Mouse (Mus musculus): ENCODE data around the gene Atp1b2. TPM values are rescaled to one million over a fixed set of nuclear protein-coding genes. Genes with fewer than 3 reads are reported as not detected.

Atp1b2 gene
- polyA plus RNA-seq, 1 experiment from 2014 or later = 22.0 TPM

DNA sequence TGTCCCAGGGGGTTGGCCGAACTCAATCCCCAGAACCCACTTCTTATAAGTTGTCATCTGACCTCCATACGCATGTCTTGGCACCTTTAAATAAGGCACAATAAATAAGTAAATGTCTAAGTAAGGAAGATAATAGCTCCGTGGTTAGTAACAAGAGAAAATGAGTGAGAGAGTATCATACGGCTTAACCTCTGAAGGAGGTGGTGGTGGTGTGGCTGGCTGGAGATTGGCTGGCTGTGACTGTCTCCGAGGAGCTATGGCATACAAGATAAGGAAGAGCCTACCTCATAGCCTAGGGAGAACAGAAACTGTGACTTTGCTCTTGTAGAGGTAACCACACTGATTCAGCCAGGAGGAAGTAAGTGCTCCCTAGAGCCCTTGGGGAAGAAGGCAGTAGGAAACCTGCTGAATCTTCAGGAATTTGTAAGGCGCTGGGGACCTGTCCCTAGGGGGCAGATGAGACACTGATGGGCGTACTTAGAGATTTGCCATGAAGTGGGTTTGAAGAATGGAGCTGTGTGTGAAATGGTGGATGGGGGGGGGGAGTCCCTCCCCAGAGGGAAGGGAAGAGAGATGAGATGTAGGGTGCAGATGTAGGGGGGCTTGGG lies 19.9 kb downstream of the Atp1b2 start:
- Histone ChIP-seq H3K27me3 (replicated peaks; ENCODE audit: control insufficient read depth, insufficient read depth, low read length) (no peaks in the 10 kb centered on the region), H3K4me2 (ENCODE audit: low read length) (no peak overlapping the region), H3K36me3 (ENCODE audit: control insufficient read depth, insufficient read depth, low read length) (peaks cover 54% of the 10 kb centered on the region), H3K4me3 (ENCODE audit: low read depth, low read length) (no peak overlapping the region), H3K4me1 (ENCODE audit: control insufficient read depth, insufficient read depth, low read length) (peaks cover 5% of the 10 kb centered on the region), H3K9ac (ENCODE audit: low read length) (no peak overlapping the region), H3K9me3 (replicated peaks; ENCODE audit: control insufficient read depth, low read length) (no peaks in the 10 kb centered on the region), H3K27ac (ENCODE audit: low read depth, low read length) (no peak overlapping the region)
- no peak for ATAC-seq
- DNase-seq (ENCODE audit: low spot score) = no peak
- WGBS = 83% methylated on average over 7 of the region's 7 CpGs

DNA sequence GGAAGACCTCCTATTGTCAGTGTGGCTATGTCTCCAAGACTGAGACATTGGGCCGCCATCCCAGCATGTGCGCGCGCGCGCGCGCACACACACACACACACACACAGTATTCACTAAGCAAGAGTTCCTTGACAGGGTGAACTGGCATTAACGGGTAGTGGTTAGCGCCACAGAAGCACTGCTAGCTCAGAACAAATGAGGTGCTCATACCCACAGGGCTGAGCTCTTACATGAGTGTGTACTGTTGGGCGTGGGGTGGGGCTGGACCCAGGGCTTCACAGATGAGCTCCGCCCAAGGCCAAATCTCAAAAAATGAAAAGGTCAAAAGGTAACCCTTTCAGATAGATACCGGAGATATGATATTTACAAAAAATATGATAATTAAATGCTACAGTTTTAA lies 20.8 kb downstream of the Atp1b2 start:
- Histone ChIP-seq H3K27me3 (replicated peaks; ENCODE audit: control insufficient read depth, insufficient read depth, low read length) (no peaks in the 10 kb centered on the region), H3K9ac (ENCODE audit: low read length) (no peak overlapping the region), H3K4me2 (ENCODE audit: low read length) (no peak overlapping the region), H3K9me3 (replicated peaks; ENCODE audit: control insufficient read depth, low read length) (no peaks in the 10 kb centered on the region), H3K36me3 (ENCODE audit: control insufficient read depth, insufficient read depth, low read length) (peaks cover 46% of the 10 kb centered on the region), H3K4me3 (ENCODE audit: low read depth, low read length) (no peak overlapping the region), H3K27ac (ENCODE audit: low read depth, low read length) (no peak overlapping the region), H3K4me1 (ENCODE audit: control insufficient read depth, insufficient read depth, low read length) (peaks cover 5% of the 10 kb centered on the region)
- WGBS = 89% methylated on average over 13 of the region's 13 CpGs
- ATAC-seq (no peak), DNase-seq (ENCODE audit: low spot score) (no peak)

DNA sequence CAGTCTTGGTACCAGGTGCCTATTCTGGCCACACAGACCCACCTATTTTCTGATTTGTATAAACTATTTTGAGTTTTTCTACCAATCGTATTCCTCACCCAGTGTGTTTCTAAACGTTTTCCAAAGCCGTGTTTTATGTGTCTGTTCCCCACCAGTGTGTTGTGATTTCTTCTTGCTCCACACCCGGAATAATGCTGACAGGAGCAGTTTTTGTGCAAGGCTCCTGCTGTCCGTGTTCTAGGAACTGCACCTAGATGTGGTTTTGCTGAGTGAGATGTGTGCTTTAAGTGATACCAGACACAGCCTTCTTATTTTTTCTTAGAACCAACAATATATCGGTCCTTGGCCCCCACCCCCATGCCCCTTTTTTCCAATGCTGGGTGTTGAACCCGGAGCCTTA lies 21.7 kb downstream of the Atp1b2 start:
- Histone ChIP-seq H3K4me2 (ENCODE audit: low read length) (no peak overlapping the region), H3K36me3 (ENCODE audit: control insufficient read depth, insufficient read depth, low read length) (peaks cover 36% of the 10 kb centered on the region), H3K4me1 (ENCODE audit: control insufficient read depth, insufficient read depth, low read length) (peaks cover 5% of the 10 kb centered on the region), H3K4me3 (ENCODE audit: low read depth, low read length) (no peak overlapping the region), H3K9ac (ENCODE audit: low read length) (no peak overlapping the region), H3K27me3 (replicated peaks; ENCODE audit: control insufficient read depth, insufficient read depth, low read length) (no peaks in the 10 kb centered on the region), H3K27ac (ENCODE audit: low read depth, low read length) (no peak overlapping the region), H3K9me3 (replicated peaks; ENCODE audit: control insufficient read depth, low read length) (no peaks in the 10 kb centered on the region)
- WGBS = 89% methylated on average over 7 of the region's 7 CpGs
- DNase-seq (ENCODE audit: low spot score) (no peak), ATAC-seq (no peak)

DNA sequence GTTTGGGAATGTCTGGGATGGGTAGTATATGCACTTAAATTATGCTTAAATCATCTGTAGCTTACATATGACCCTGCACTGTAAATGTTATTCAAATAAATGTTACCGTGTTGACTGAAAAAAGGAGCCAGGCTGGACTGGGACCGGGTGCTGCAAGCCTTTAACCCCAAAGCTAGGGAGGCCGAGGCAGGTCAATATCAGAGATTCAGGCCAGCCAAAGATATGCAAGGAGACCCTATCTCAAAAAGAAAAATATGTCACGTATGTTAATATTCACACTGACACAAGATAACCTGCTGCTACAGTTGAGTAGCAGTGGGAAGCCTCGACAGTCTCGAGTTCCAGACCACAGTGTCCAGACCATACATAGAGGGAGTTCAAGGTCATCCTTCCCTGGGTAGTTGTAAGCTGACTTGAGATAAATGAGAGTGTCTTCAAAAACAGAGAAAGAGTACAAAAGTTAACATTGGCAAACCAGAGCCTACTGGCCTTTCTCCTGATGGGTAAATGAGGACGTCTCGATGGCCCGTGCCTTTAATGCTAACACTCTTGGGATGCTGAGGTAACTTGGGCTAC lies 23.4 kb downstream of the Atp1b2 start:
- Histone ChIP-seq H3K4me2 (ENCODE audit: low read length) (peak overlapping the region; percentile 68), H3K27me3 (replicated peaks; ENCODE audit: control insufficient read depth, insufficient read depth, low read length) (no peaks in the 10 kb centered on the region), H3K27ac (ENCODE audit: low read depth, low read length) (no peak overlapping the region), H3K9ac (ENCODE audit: low read length) (peak overlapping the region; percentile 82; the same call in 1 of the 2 replicates), H3K4me3 (ENCODE audit: low read depth, low read length) (peak overlapping the region; percentile 66), H3K9me3 (replicated peaks; ENCODE audit: control insufficient read depth, low read length) (no peaks in the 10 kb centered on the region), H3K36me3 (ENCODE audit: control insufficient read depth, insufficient read depth, low read length) (peaks cover 19% of the 10 kb centered on the region), H3K4me1 (ENCODE audit: control insufficient read depth, insufficient read depth, low read length) (peaks cover 18% of the 10 kb centered on the region)
- no peak for ATAC-seq
- WGBS = 65% methylated on average over 9 of the region's 9 CpGs
- DNase-seq (ENCODE audit: low spot score) = no peak

DNA sequence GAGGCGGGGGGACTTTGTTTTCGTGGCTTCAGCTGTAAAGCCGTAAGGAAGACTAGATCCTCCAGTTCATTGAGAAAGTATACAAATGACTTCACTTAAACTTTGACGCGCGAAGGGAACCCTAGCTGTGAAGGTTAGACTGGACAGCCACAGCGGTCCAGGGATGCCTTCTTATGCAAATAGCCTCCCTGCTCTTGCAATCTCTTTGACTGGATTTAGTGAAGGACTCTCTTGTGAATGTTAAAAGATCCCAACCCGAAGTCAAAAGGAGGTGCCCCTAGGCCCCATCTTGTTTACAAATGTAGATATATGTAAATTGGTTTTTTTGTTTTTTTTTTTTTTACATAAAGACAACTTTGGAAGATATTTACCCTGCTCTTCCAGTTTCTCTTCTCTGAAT lies 23.9 kb downstream of the Atp1b2 start:
- no peak for DNase-seq (ENCODE audit: low spot score)
- H3K36me3 ChIP-seq (ENCODE audit: control insufficient read depth, insufficient read depth, low read length) = peaks cover 15% of the 10 kb centered on the region; the same call in 1 of the 2 replicates
- H3K27ac ChIP-seq (ENCODE audit: low read depth, low read length) = peak overlapping the region; percentile 92
- no peaks in the 10 kb centered on the region for H3K9me3 ChIP-seq (replicated peaks; ENCODE audit: control insufficient read depth, low read length)
- H3K4me2 ChIP-seq (ENCODE audit: low read length) = peak overlapping the region; percentile 68
- H3K27me3 ChIP-seq (replicated peaks; ENCODE audit: control insufficient read depth, insufficient read depth, low read length) = no peaks in the 10 kb centered on the region
- 0% methylated on average over 8 of the region's 8 CpGs for WGBS
- peaks cover 22% of the 10 kb centered on the region for H3K4me1 ChIP-seq (ENCODE audit: control insufficient read depth, insufficient read depth, low read length)
- H3K4me3 ChIP-seq (ENCODE audit: low read depth, low read length) = peak overlapping the region; percentile 66
- H3K9ac ChIP-seq (ENCODE audit: low read length) = peak overlapping the region; percentile 82
- no peak for ATAC-seq

DNA sequence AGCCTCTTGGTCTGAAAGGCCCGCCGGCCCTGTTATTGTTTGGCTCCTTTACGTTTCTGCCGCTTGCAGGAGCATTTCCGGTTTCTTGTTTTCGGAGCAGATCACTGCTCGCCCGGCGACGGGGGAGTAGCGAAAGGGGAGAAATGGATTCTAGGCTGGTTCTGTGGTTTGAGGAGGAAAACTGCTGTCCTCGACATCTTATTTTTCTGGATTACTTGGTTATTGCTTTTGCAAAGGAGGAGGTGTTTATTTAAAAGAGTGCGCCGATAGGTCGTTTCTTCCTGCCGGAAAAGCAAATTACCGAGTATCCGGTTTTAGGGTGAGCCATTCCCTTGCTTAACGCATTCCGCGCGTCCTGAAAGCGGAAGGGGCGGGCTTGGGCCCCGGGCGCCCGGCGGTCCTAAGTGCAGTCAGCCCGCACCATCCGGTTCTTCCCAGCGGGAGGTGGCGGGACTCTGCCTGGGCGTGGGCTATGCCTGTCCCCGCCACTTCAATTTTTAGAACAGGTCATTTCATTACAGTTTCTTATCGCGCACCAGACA lies 24.5 kb downstream of the Atp1b2 start:
- H3K9me3 ChIP-seq (replicated peaks; ENCODE audit: control insufficient read depth, low read length) = no peaks in the 10 kb centered on the region
- peak overlapping the region; percentile 66 for H3K4me3 ChIP-seq (ENCODE audit: low read depth, low read length)
- H3K27me3 ChIP-seq (replicated peaks; ENCODE audit: control insufficient read depth, insufficient read depth, low read length) = no peaks in the 10 kb centered on the region
- ATAC-seq = peak; percentile 82
- peaks cover 15% of the 10 kb centered on the region; the same call in 1 of the 2 replicates for H3K36me3 ChIP-seq (ENCODE audit: control insufficient read depth, insufficient read depth, low read length)
- under 1% methylated on average over 36 of the region's 36 CpGs for WGBS
- H3K9ac ChIP-seq (ENCODE audit: low read length) = peak overlapping the region; percentile 82
- peak; percentile 97 for DNase-seq (ENCODE audit: low spot score)
- peak overlapping the region; percentile 92 for H3K27ac ChIP-seq (ENCODE audit: low read depth, low read length)
- H3K4me2 ChIP-seq (ENCODE audit: low read length) = peak overlapping the region; percentile 68
- H3K4me1 ChIP-seq (ENCODE audit: control insufficient read depth, insufficient read depth, low read length) = peaks cover 22% of the 10 kb centered on the region

DNA sequence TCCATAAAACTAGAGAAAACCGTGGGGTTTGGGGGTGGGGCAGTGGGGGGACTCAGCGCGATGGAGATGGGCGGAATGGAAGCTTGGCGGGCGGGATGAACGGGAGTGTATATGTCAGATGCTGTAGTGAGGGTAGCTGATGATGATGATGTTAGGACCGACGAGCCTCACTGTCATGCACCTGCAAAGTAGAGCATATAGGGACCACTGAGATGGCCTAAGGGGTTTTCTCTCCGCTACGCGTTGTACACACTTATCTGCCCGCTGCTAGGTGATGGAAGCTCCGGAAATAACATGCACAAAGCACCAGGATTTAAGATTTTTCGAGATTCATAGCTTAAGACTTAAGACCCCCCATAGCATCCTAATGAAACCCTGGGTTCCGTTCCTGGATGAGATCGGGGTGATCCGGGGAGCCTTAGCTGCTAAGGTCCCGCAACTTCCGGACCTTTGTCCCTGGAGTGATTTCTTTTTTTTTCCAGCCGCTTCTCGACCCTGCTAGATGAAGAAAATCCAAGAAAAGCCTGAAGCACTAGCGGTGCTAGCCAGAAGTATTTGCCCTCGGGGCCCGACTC lies 25.1 kb downstream of the Atp1b2 start:
- H3K36me3 ChIP-seq (ENCODE audit: control insufficient read depth, insufficient read depth, low read length) = peaks cover 21% of the 10 kb centered on the region
- H3K4me3 ChIP-seq (ENCODE audit: low read depth, low read length) = peak overlapping the region; percentile 66
- 0 out of 2 replicates have a peak, but pooled peaks have one; percentile 1 for ATAC-seq
- peaks cover 22% of the 10 kb centered on the region for H3K4me1 ChIP-seq (ENCODE audit: control insufficient read depth, insufficient read depth, low read length)
- H3K27ac ChIP-seq (ENCODE audit: low read depth, low read length) = peak overlapping the region; percentile 92
- H3K27me3 ChIP-seq (replicated peaks; ENCODE audit: control insufficient read depth, insufficient read depth, low read length) = no peaks in the 10 kb centered on the region
- no peak for DNase-seq (ENCODE audit: low spot score)
- peak overlapping the region; percentile 82 for H3K9ac ChIP-seq (ENCODE audit: low read length)
- H3K4me2 ChIP-seq (ENCODE audit: low read length) = peak overlapping the region; percentile 68
- WGBS = under 1% methylated on average over 25 of the region's 25 CpGs
- no peaks in the 10 kb centered on the region for H3K9me3 ChIP-seq (replicated peaks; ENCODE audit: control insufficient read depth, low read length)

DNA sequence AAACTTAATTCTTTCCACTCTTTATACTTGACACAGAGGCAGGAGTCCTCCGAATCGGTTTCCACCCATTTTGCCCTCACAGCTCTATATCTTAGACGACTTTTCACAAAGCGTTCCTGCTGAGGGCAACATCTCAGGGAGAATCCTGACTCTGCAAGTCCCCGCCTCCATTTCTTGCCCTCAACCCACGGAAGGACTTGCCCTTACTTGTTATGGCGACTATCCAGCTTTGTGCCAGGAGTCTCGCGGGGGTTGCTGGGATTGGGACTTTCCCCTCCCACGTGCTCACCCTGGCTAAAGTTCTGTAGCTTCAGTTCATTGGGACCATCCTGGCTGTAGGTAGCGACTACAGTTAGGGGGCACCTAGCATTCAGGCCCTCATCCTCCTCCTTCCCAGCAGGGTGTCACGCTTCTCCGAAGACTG lies 25.6 kb downstream of the Atp1b2 start, which contains the start of the genes Wrap53 and Trp53:
Gene Wrap53 (minus strand): TSS at position 165 of the 424 bp plus-strand sequence.
Gene Trp53 (plus strand): TSS at position 269 of the 424 bp plus-strand sequence.
- ATAC-seq (peak; percentile 60), DNase-seq (ENCODE audit: low spot score) (peak; percentile 97)
- no peaks in the 10 kb centered on the region for H3K9me3 ChIP-seq (replicated peaks; ENCODE audit: control insufficient read depth, low read length)
- peaks cover 26% of the 10 kb centered on the region for H3K36me3 ChIP-seq (ENCODE audit: control insufficient read depth, insufficient read depth, low read length)
- peak within 1 kb of the TSS; percentile 82 for H3K9ac ChIP-seq (ENCODE audit: low read length)
- H3K4me1 ChIP-seq (ENCODE audit: control insufficient read depth, insufficient read depth, low read length) = peaks cover 22% of the 10 kb centered on the region
- peak within 1 kb of the TSS; percentile 85 for H3K4me2 ChIP-seq (ENCODE audit: low read length)
- 0% methylated on average over 13 of the region's 13 CpGs for WGBS
- H3K4me3 ChIP-seq (ENCODE audit: low read depth, low read length) = peak within 1 kb of the TSS; percentile 72
- no peaks in the 10 kb centered on the region for H3K27me3 ChIP-seq (replicated peaks; ENCODE audit: control insufficient read depth, insufficient read depth, low read length)
- H3K27ac ChIP-seq (ENCODE audit: low read depth, low read length) = peak within 1 kb of the TSS; percentile 92
